Mouse (Mus musculus): ENCODE measurements around the gene Unc5c. TPM values are rescaled to one million over a fixed set of nuclear protein-coding genes. Genes with fewer than 3 reads are reported as not detected.

Gene Unc5c
- total and polyA plus RNA-seq, 3 experiments = not detected

DNA sequence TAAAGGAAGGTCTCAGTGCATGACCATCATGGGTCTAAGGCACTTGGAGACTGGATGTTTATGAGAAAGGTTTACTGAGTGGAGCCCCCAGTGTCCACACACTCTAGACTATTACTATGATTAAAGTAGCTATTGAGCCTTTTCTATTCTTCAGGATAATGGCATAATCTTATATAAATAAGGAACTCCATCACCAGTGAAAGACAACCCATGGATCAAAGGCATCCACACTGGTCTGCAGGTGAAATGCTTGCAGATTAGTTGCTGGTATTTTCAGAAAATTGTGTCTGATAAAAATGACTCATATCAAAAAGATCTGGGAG is 116.8 kb downstream of the Unc5c start:
- TF ChIP-seq ZC3H11A (IDR thresholded peaks at IDR 0.05; ENCODE audit: low read depth, low read length) = no peak
- no peak for TF ChIP-seq IRF4 (IDR thresholded peaks at IDR 0.05; ENCODE audit: low read depth, low read length)
- TF ChIP-seq CHD2 (IDR thresholded peaks at IDR 0.05; ENCODE audit: low read length) = no peak
- Histone ChIP-seq H3K79me2 (replicated peaks; ENCODE audit: control insufficient read depth, extremely low read depth, insufficient read depth, poor library complexity, severe bottlenecking) (no peaks in the 10 kb centered on the region), H3K4me3 (replicated peaks in 1 of 3; ENCODE audit: low read depth in 2 of 3, low read length in 2 of 3, poor library complexity in 1 of 3) (no peak overlapping the region), H3K4me2 (ENCODE audit: insufficient read depth, low read depth, poor library complexity, severe bottlenecking) (no peak overlapping the region), H3K9me3 (replicated peaks; ENCODE audit: low read length) (no peaks in the 10 kb centered on the region), H3K9ac (ENCODE audit: insufficient read depth, low read depth) (no peak overlapping the region), H3K36me3 (replicated peaks in 1 of 2; ENCODE audit: control insufficient read depth in 1 of 2, insufficient read depth in 1 of 2, low read length in 1 of 2) (no peaks in the 10 kb centered on the region), H3K27ac (ENCODE audit: insufficient read depth, low read depth) (no peak overlapping the region), H3K4me1 (ENCODE audit: control insufficient read depth in 1 of 2, insufficient read depth in 2 of 2) (peaks cover 0 to 8% of the 10 kb centered on the region in 2 experiments; a peak in 2 of 4 replicates), H3K27me3 (replicated peaks) (no peaks in the 10 kb centered on the region)
- in situ Hi-C loops (cut with MboI; ENCODE audit: low pct_ligation_motif_present, low pct_unique_long_range_greater_than_20kb, low sequenced_read_pairs) = no loop called here
- no peak for DNase-seq (ENCODE audit: extremely low read depth)
- dilution Hi-C loops (cut with MboI; ENCODE audit: extremely low pct_ligation_motif_present, extremely low pct_unique_long_range_greater_than_20kb, low sequenced_read_pairs) = no loop called here

DNA sequence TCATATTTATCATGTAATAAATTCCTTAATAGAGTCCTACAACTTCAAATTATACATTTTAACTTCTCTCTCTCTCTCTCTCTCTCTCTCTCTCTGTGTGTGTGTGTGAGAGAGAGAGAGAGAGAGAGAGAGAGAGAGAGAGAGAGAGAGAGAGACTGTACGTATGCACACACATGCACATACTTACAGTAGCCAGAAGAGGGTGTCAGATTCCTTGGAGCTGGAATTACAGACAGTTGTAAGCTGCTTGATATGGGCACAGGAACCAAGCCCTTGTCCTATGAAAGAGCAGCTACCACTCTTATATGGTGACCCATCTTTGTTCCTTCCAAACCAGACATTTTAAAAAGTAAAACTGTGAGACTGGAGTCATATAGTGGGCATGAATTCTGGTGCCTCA is 118.2 kb downstream of the Unc5c start:
- TF ChIP-seq MEF2A (IDR thresholded peaks at IDR 0.05; ENCODE audit: borderline replicate concordance, low read depth, low read length) (no peak), KAT2A (IDR thresholded peaks at IDR 0.05; ENCODE audit: insufficient replicate concordance, low read length) (no peak), JUN (IDR thresholded peaks at IDR 0.05; ENCODE audit: insufficient read depth, low read depth, low read length) (no peak), JUND (conservative IDR thresholded peaks at IDR 0.05; ENCODE audit: low read depth, low read length) (peak; percentile 22; the same call in 1 of the 2 replicates), SMC3 (IDR thresholded peaks at IDR 0.05; ENCODE audit: low read depth, low read length) (peak; percentile 42), MYC (IDR thresholded peaks at IDR 0.05; ENCODE audit: low read depth, low read length) (no peak), MAFK (IDR thresholded peaks at IDR 0.05; ENCODE audit: insufficient replicate concordance, low read length) (no peak), ELF1 (IDR thresholded peaks at IDR 0.05; ENCODE audit: low read depth, low read length) (no peak), TBP (conservative IDR thresholded peaks at IDR 0.05; ENCODE audit: low read depth, low read length) (no peak), MXI1 (IDR thresholded peaks at IDR 0.05; ENCODE audit: low read depth, low read length) (no peak), POLR2AphosphoS2 (IDR thresholded peaks at IDR 0.05; ENCODE audit: low read depth, low read length) (no peak), CTCF (conservative IDR thresholded peaks at IDR 0.05 in 1 of 2, IDR thresholded peaks at IDR 0.05 in 1 of 2; ENCODE audit: low read depth in 2 of 2, low read length in 2 of 2) (peak; percentile 9 to 47; a peak in 2 of 4 replicates), RAD21 (IDR thresholded peaks at IDR 0.05; ENCODE audit: low read depth, low read length) (peak; percentile 38), RCOR1 (conservative IDR thresholded peaks at IDR 0.05; ENCODE audit: low read depth, low read length) (no peak), USF2 (conservative IDR thresholded peaks at IDR 0.05; ENCODE audit: low read depth, low read length) (no peak)
- Histone ChIP-seq H3K9ac (ENCODE audit: insufficient read depth, low read depth) (no peak overlapping the region), H3K27me3 (replicated peaks) (no peaks in the 10 kb centered on the region), H3K36me3 (replicated peaks in 1 of 2; ENCODE audit: control insufficient read depth in 1 of 2, insufficient read depth in 1 of 2, low read length in 1 of 2) (no peaks in the 10 kb centered on the region), H3K79me2 (replicated peaks; ENCODE audit: control insufficient read depth, extremely low read depth, insufficient read depth, poor library complexity, severe bottlenecking) (no peaks in the 10 kb centered on the region), H3K27ac (ENCODE audit: insufficient read depth, low read depth) (no peak overlapping the region), H3K4me3 (replicated peaks in 1 of 3; ENCODE audit: low read depth in 2 of 3, low read length in 2 of 3, poor library complexity in 1 of 3) (no peak overlapping the region), H3K4me2 (ENCODE audit: insufficient read depth, low read depth, poor library complexity, severe bottlenecking) (no peak overlapping the region), H3K9me3 (replicated peaks; ENCODE audit: low read length) (no peaks in the 10 kb centered on the region), H3K4me1 (ENCODE audit: control insufficient read depth in 1 of 2, insufficient read depth in 2 of 2) (peaks cover 0 to 8% of the 10 kb centered on the region in 2 experiments; a peak in 2 of 4 replicates)
- in situ Hi-C loops (cut with MboI; ENCODE audit: low pct_ligation_motif_present, low pct_unique_long_range_greater_than_20kb, low sequenced_read_pairs) (no loop called here), dilution Hi-C loops (cut with MboI; ENCODE audit: extremely low pct_ligation_motif_present, extremely low pct_unique_long_range_greater_than_20kb, low sequenced_read_pairs) (no loop called here)
- peak; percentile 16 for DNase-seq (ENCODE audit: extremely low read depth)

Data from CH12.LX (cell line).